Mouse (Mus musculus) lung, embryonic 16.5 days (tissue): ENCODE data around the gene Mgl2. TPM values are rescaled to one million over a fixed set of nuclear protein-coding genes. Genes with fewer than 3 reads are reported as not detected.

Experiments used
- ATAC-seq: fragments of 200-750 bp; cut with Nextera tagmentation; 2 replicates; pipeline ENCODE4 v1.8.0; 2017; ENCODE audit warnings: low read depth, mild to moderate bottlenecking, moderate library complexity
- H3K27ac ChIP-seq: fragments of 300-500 bp; sonication (generic); 2 replicates; pipeline ENCODE4 v1.5.1; 2014; ENCODE audit warnings: mild to moderate bottlenecking, control low read depth, low read length
- H3K27me3 ChIP-seq: fragments of 300-500 bp; sonication (generic); 2 replicates; pipeline ENCODE4 v1.6.1; 2014; ENCODE audit warnings: low read depth, low read length, mixed read lengths; ENCODE audit not compliant: control insufficient read depth, insufficient read depth
- H3K36me3 ChIP-seq: fragments of 300-500 bp; sonication (generic); 2 replicates; pipeline ENCODE4 v1.6.1; 2014; ENCODE audit warnings: low read length; ENCODE audit not compliant: control insufficient read depth, insufficient read depth
- H3K4me1 ChIP-seq: fragments of 300-500 bp; sonication (generic); replicated peaks from 2 replicates; pipeline ENCODE4 v1.6.1; 2014; ENCODE audit warnings: low read length, mixed read lengths; ENCODE audit not compliant: control insufficient read depth, insufficient read depth
- H3K4me2 ChIP-seq: fragments of 300-500 bp; sonication (generic); 2 replicates; pipeline ENCODE4 v1.6.1; 2014; ENCODE audit warnings: low read depth, low read length, control low read depth
- H3K4me3 ChIP-seq: fragments of 300-500 bp; sonication (generic); 2 replicates; pipeline ENCODE4 v1.5.1; 2014; ENCODE audit warnings: mild to moderate bottlenecking, low read length, control low read depth
- H3K9ac ChIP-seq: fragments of 300-500 bp; sonication (generic); 2 replicates; pipeline ENCODE4 v1.6.1; 2014; ENCODE audit warnings: low read length, control low read depth
- H3K9me3 ChIP-seq: fragments of 300-500 bp; sonication (generic); 2 replicates; pipeline ENCODE4 v1.6.1; 2016; ENCODE audit warnings: low read length; ENCODE audit not compliant: control insufficient read depth
- WGBS: fragments of 180-500 bp; shearing (Covaris S2); extraction: QIAGEN DNeasy Blood & Tissue Kit; methylation state at CpG from one replicate; pipeline ENCODE4 v1.1.7; 2014; 5-methylcytosine and 5-hydroxymethylcytosine counted together
- polyA plus RNA-seq: library from polyadenylated mRNA; unstranded; fragments of >200 nt; fragmentation: Nextera tagmentation; extraction: Ambion mirVana; gene quantifications from 2 replicates; pipeline ENCODE4 v1.2.1, GENCODE M21; 2015

Gene Mgl2
- polyA plus RNA-seq: 2.1 and 2.4 TPM in 2 replicates

GRCm38 (mm10) chr11:70129926-70130379 is at the start of gene Mgl2:
Gene Mgl2 (plus strand): TSS chr11:70130329.
- Histone ChIP-seq H3K27ac (peak within 1 kb of the TSS; percentile 49; the same call in 1 of the 2 replicates), H3K4me3 (no peak within 1 kb of the TSS), H3K27me3 (no peaks in the 10 kb centered on the region), H3K36me3 (no peaks in the 10 kb centered on the region), H3K4me2 (peak within 1 kb of the TSS; percentile 20; the same call in 1 of the 2 replicates), H3K9me3 (no peaks in the 10 kb centered on the region), H3K9ac (no peak within 1 kb of the TSS), H3K4me1 (peaks cover 17% of the 10 kb centered on the region; the same call in 1 of the 2 replicates)
- 28% methylated on average over 9 of the region's 9 CpGs for WGBS
- ATAC-seq: peak; percentile 95

- ATAC-seq: no peak
- WGBS: 71% methylated on average over 15 of the region's 15 CpGs
- H3K4me3 ChIP-seq: no peak overlapping the region
Measured at GRCm38 (mm10) chr11:70080803-70081590, 49.1 kb upstream of the Mgl2 start.

GRCm38 (mm10) chr11:70084563-70084962 is 45.6 kb upstream of the Mgl2 start:
- no peak overlapping the region for H3K9ac ChIP-seq
- no peaks in the 10 kb centered on the region for H3K9me3 ChIP-seq
- H3K4me1 ChIP-seq: no peaks in the 10 kb centered on the region
- H3K4me2 ChIP-seq: no peak overlapping the region
- no peaks in the 10 kb centered on the region for H3K27me3 ChIP-seq
- H3K36me3 ChIP-seq: no peaks in the 10 kb centered on the region
- no peak overlapping the region for H3K27ac ChIP-seq
- 75% methylated on average over 8 of the region's 8 CpGs for WGBS
- no peak for ATAC-seq
- no peak overlapping the region for H3K4me3 ChIP-seq

More at GRCm38 (mm10) chr11:70080803-70081590, 49.1 kb upstream of the Mgl2 start:
- Histone ChIP-seq H3K36me3 (no peaks in the 10 kb centered on the region), H3K9ac (no peak overlapping the region), H3K9me3 (no peaks in the 10 kb centered on the region), H3K27me3 (no peaks in the 10 kb centered on the region), H3K4me1 (no peaks in the 10 kb centered on the region), H3K27ac (no peak overlapping the region), H3K4me2 (no peak overlapping the region)

GRCm38 (mm10) chr11:70091986-70092783 is 37.9 kb upstream of the Mgl2 start, which contains the start of gene Asgr2:
Gene Asgr2 (plus strand): TSS chr11:70092644.
- no peak within 1 kb of the TSS for H3K4me2 ChIP-seq
- no peaks in the 10 kb centered on the region for H3K27me3 ChIP-seq
- no peaks in the 10 kb centered on the region for H3K4me1 ChIP-seq
- ATAC-seq: no peak
- H3K27ac ChIP-seq: no peak within 1 kb of the TSS
- H3K9me3 ChIP-seq: no peaks in the 10 kb centered on the region
- H3K36me3 ChIP-seq: no peaks in the 10 kb centered on the region
- H3K9ac ChIP-seq: no peak within 1 kb of the TSS
- H3K4me3 ChIP-seq: no peak within 1 kb of the TSS
- 60% methylated on average over 12 of the region's 12 CpGs for WGBS

- Histone ChIP-seq H3K4me1 (no peaks in the 10 kb centered on the region), H3K4me2 (no peak overlapping the region), H3K27ac (no peak overlapping the region), H3K36me3 (no peaks in the 10 kb centered on the region), H3K27me3 (no peaks in the 10 kb centered on the region), H3K4me3 (no peak overlapping the region), H3K9me3 (no peaks in the 10 kb centered on the region), H3K9ac (no peak overlapping the region)
- WGBS: 44% methylated on average over 11 of the region's 11 CpGs
- ATAC-seq: no peak; the same call in 1 of the 2 replicates
Measured at GRCm38 (mm10) chr11:70097396-70097795, 32.7 kb upstream of the Mgl2 start.

- Histone ChIP-seq H3K36me3 (no peaks in the 10 kb centered on the region), H3K9ac (no peak overlapping the region), H3K4me2 (no peak overlapping the region), H3K27ac (no peak overlapping the region), H3K9me3 (no peaks in the 10 kb centered on the region), H3K4me3 (no peak overlapping the region), H3K27me3 (no peaks in the 10 kb centered on the region), H3K4me1 (no peaks in the 10 kb centered on the region)
- 72% methylated on average over 2 of the region's 2 CpGs for WGBS
- ATAC-seq: no peak
Measured at GRCm38 (mm10) chr11:70099102-70099501, 31.0 kb upstream of the Mgl2 start.

- no peaks in the 10 kb centered on the region for H3K36me3 ChIP-seq
- WGBS: 85% methylated on average over 2 of the region's 2 CpGs
- no peak for ATAC-seq
- no peaks in the 10 kb centered on the region for H3K27me3 ChIP-seq
- no peak overlapping the region for H3K27ac ChIP-seq
- H3K9me3 ChIP-seq: no peaks in the 10 kb centered on the region
- no peak overlapping the region for H3K9ac ChIP-seq
- H3K4me2 ChIP-seq: no peak overlapping the region
- no peaks in the 10 kb centered on the region for H3K4me1 ChIP-seq
- H3K4me3 ChIP-seq: no peak overlapping the region
Measured at GRCm38 (mm10) chr11:70099809-70100208, 30.3 kb upstream of the Mgl2 start.

- ATAC-seq: no peak
- no peak overlapping the region for H3K27ac ChIP-seq
- H3K27me3 ChIP-seq: no peaks in the 10 kb centered on the region
- no peaks in the 10 kb centered on the region for H3K4me1 ChIP-seq
- H3K36me3 ChIP-seq: no peaks in the 10 kb centered on the region
- no peak overlapping the region for H3K9ac ChIP-seq
- no peak overlapping the region for H3K4me3 ChIP-seq
- no peak overlapping the region for H3K4me2 ChIP-seq
- WGBS: 64% methylated on average over 14 of the region's 14 CpGs
- no peaks in the 10 kb centered on the region for H3K9me3 ChIP-seq
Measured at GRCm38 (mm10) chr11:70103701-70104315, 26.3 kb upstream of the Mgl2 start.

GRCm38 (mm10) chr11:70107085-70107484 is 23.0 kb upstream of the Mgl2 start:
- no peaks in the 10 kb centered on the region for H3K27me3 ChIP-seq
- H3K36me3 ChIP-seq: no peaks in the 10 kb centered on the region
- H3K9ac ChIP-seq: no peak overlapping the region
- ATAC-seq: no peak
- 36% methylated on average over 8 of the region's 8 CpGs for WGBS
- H3K4me1 ChIP-seq: no peaks in the 10 kb centered on the region
- H3K27ac ChIP-seq: no peak overlapping the region
- no peak overlapping the region for H3K4me3 ChIP-seq
- H3K4me2 ChIP-seq: no peak overlapping the region
- H3K9me3 ChIP-seq: no peaks in the 10 kb centered on the region
